Mouse (Mus musculus): ENCODE results near the gene Pim3.

DNA sequence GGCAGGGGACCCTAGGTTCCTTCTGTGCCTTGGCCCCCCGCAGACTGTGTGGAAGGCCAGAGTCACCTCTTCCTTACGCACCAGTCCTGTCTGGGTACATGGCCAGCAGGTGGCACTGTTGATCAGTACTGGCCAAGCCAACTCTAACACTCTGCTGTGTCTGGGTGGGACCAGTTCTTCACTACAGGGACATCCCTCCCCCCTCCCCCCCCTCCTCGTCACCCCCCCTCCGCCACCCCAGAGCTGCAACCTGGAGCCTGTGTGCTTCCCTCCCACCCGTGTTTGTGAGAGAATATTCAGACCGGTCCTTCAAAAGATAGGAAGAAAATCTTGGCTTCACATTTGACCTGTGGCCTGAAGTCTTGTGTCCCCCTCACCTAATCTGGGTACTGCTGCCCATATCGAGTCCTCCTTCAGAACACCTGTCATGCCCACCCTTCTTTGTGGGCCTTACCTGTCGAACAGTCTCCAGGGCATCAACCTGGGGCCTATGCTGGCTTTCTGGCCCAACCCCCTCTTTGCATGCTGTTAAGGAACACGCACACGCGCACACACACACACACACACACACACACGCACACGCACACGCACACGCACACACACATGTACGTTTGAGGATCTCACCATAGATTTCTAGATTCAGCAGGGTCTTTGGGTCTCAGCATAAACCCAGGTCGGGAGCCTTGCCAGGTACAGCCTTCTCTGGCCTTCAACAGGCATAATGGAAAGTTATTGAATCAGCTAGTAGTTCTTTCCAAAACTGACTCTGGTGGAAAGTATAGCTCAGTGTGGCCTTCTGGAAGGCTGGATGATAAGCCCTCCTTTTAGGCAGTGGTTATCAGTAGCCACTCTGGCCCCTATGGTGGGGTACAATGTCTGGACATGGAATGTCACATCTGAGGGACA is 32.9 kb upstream of the Pim3 start:
- TF ChIP-seq CTCF (IDR thresholded peaks at IDR 0.05 in 2 of 3, conservative IDR thresholded peaks at IDR 0.05 in 1 of 3; ENCODE audit: control insufficient read depth in 1 of 3, insufficient read depth in 1 of 3, low read depth in 2 of 3, low read length in 3 of 3, poor library complexity in 1 of 3, severe bottlenecking in 1 of 3) (peak; percentile 55 to 97 (median 90); a peak in 5 of 6 replicates), POLR2A (IDR thresholded peaks at IDR 0.05; ENCODE audit: control insufficient read depth in 1 of 2, insufficient read depth in 1 of 2, low read depth in 1 of 2, low read length in 2 of 2, poor library complexity in 1 of 2) (no peak), TBP (IDR thresholded peaks at IDR 0.05; ENCODE audit: low read depth, low read length) (no peak), GABPA (IDR thresholded peaks at IDR 0.05; ENCODE audit: low read depth, low read length) (no peak), EP300 (IDR thresholded peaks at IDR 0.05; ENCODE audit: low read depth in 1 of 2, low read length in 2 of 2) (no peak), NRF1 (IDR thresholded peaks at IDR 0.05; ENCODE audit: insufficient read depth, low read depth, low read length, poor library complexity, severe bottlenecking) (no peak), SMC3 (IDR thresholded peaks at IDR 0.05; ENCODE audit: low read depth, low read length) (peak; percentile 85), CHD2 (IDR thresholded peaks at IDR 0.05; ENCODE audit: low read length) (no peak), TAL1 (IDR thresholded peaks at IDR 0.05; ENCODE audit: low read length) (no peak), USF1 (IDR thresholded peaks at IDR 0.05; ENCODE audit: low read depth, low read length) (no peak), GATA1 (IDR thresholded peaks at IDR 0.05; ENCODE audit: low read depth, low read length) (no peak), MAX (IDR thresholded peaks at IDR 0.05; ENCODE audit: low read length) (no peak), MXI1 (IDR thresholded peaks at IDR 0.05; ENCODE audit: low read depth, low read length) (no peak)

Data from MEL (cell line).